Mouse (Mus musculus) frontal cortex, postnatal 25 days (tissue): ENCODE measurements around the gene 4632433K11Rik.
A peak's percentile ranks its signal among the peaks of the same experiment; 100 is the strongest.

Experiments used
- DNase-seq, 2 experiments: peaks; one replicate each; pipeline ENCODE4 v3.0.0; 2022; ENCODE audit warnings: low spot score in 2 of 2

The 4632433K11Rik gene

DNA sequence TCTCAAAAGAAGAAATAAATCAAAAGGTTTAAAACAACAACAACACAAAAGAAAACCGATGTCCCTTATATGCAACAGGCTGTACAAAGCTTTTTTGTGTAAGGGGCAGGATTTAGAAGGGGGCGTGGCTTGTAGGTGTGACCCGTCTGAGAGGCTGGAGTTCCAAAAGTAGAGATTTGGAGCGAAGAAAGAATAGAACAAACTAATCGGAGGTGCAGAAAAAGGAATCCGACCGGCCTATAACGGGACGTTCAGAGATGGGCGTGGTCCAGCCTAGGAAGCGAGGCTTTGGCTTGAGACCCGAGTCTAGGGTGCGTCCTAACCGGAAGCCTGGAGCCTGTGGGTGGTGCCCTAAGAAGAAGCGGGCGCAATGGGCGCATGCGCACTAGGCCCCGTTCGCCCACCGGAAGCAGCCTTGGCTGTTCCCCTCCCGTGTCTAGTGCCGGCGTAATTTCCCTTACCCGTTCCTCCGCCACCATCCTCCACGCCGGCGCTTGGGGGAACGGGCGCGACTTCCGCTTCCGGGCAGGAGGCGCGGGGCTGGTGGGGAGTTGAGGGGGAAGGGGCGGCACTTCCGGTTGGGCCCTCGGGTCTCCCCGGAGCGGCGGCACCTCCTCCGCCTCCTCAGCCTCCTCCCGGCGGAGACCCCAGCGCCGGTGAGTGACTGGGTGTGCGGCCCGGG, 13.8 kb upstream of the 4632433K11Rik start, which contains the start of the genes Zfp865 and Ccdc106:
TSS of gene Zfp865 (plus strand) at position 377 of the 682 bp plus-strand sequence.
TSS of gene Ccdc106 (plus strand) at position 554 of the 682 bp plus-strand sequence.
- DNase-seq: peak; percentile 99

GRCm38 (mm10) chr7:5020685-5021084, 13.2 kb upstream of the 4632433K11Rik start:
- no peak for DNase-seq

DNA sequence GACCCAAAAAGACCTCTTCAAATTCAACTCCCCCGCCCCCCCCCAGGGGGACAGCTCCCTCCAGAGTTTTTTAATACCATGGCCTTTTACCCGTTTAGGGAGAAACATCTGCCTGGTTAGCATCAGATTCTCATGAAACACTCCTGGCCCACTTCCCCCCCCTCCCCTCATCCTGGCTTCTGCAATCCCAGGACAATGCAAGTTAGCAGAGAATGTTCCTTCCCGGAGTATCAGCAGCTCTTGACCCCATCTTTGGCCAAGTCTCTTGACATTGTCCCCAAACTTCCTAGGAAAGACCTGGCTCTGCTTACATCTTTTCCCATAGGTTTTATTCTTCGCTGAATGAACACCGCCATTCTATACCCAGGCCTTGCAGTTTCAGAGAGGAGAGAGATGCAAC, 12.7 kb upstream of the 4632433K11Rik start:
- no peak for DNase-seq

GRCm38 (mm10) chr7:5029543-5029942, 4.4 kb upstream of the 4632433K11Rik start:
- no peak for DNase-seq

DNA sequence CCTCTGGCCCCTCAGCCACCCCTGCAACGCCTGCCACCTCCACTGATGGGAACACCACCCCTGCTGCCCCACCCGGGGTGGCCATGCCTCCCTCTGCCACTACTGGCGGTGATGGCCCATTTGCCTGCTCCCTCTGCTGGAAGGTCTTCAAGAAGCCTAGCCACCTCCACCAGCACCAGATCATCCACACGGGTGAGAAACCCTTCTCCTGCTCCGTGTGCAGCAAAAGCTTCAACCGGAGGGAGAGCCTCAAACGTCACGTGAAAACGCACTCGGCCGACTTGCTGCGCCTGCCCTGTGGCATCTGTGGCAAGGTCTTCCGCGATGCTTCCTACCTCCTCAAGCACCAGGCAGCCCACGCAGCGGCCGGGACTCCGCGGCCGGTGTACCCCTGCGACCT, 4.0 kb upstream of the 4632433K11Rik start:
- DNase-seq: no peak

- no peak for DNase-seq
Observed at GRCm38 (mm10) chr7:5030554-5031275, 3.2 kb upstream of the 4632433K11Rik start.

GRCm38 (mm10) chr7:5031496-5031895, 2.4 kb upstream of the 4632433K11Rik start:
- DNase-seq: no peak

GRCm38 (mm10) chr7:5035628-5036027, 1.7 kb downstream of the 4632433K11Rik start:
- no peak for DNase-seq

DNA sequence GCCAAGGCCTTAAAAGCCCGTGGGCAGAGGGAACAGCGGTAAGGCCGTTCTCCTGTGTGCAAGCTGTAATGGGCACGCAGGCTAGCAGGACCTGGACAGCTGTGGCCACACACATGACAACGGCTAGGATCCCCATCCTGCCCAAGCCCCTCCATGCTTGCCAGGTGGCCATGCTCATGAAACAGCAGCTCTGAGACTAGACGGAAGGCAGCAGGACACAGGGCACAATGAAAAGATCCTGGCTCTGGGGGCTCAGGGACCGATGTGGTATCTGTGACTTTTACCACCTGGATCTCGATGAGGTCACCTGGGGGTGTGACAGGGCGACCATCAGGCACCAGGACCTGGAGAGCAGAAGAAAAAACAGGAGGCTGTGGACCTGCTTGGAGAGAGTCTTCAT, 2.2 kb downstream of the 4632433K11Rik start:
- no peak for DNase-seq

DNA sequence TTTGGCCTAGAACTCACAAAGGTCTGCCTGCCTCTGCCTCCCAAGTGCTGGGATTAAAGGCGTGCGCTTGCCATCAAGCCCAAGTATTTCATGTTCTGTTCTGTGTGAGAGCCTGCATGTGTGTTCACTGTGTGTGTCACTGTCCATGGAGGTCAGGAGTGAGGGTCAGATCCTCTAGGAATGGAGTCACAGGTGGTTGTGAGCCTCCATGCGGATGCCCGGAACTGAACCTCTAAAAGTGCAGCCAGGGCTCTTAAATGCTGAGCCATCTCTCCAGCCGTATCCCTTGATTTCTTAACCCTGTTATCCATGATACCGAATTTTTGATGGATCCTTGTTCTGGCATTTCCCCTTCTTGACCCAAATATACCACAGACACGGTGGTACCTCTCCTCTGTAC, 3.1 kb downstream of the 4632433K11Rik start:
- no peak for DNase-seq

GRCm38 (mm10) chr7:5037467-5037866, 3.5 kb downstream of the 4632433K11Rik start:
- no peak for DNase-seq

- DNase-seq: peak; percentile 86 to 87
Observed at GRCm38 (mm10) chr7:5038109-5038732, 4.3 kb downstream of the 4632433K11Rik start, which contains the start of gene Zfp784. TSS of gene Zfp784 (minus strand) at chr7:5038446.

- DNase-seq: no peak
Observed at GRCm38 (mm10) chr7:5038940-5039339, 5.0 kb downstream of the 4632433K11Rik start.

DNA sequence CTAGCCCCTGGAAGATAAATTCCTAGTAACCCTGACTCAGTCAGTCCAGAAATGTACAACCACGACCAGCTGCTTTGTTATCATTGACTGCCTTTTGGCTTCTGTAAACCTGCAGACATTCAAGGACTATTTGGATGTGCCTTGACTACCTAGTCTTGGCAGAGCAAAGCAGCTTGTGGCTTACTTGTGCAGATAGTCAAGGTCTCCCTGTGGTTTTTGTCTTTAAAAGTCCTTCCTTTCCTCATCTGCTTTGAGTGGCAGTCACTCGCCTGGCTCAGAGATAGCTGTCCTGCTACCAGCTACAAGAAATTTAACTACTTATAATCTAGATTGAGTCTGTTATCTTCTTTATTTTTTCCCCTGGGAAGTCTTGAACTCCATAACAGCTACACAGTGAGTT, 11.1 kb downstream of the 4632433K11Rik start:
- no peak for DNase-seq

GRCm38 (mm10) chr7:5046112-5046511, 12.2 kb downstream of the 4632433K11Rik start:
- DNase-seq: no peak

- DNase-seq: no peak
Observed at GRCm38 (mm10) chr7:5047313-5047712, 13.4 kb downstream of the 4632433K11Rik start.

DNA sequence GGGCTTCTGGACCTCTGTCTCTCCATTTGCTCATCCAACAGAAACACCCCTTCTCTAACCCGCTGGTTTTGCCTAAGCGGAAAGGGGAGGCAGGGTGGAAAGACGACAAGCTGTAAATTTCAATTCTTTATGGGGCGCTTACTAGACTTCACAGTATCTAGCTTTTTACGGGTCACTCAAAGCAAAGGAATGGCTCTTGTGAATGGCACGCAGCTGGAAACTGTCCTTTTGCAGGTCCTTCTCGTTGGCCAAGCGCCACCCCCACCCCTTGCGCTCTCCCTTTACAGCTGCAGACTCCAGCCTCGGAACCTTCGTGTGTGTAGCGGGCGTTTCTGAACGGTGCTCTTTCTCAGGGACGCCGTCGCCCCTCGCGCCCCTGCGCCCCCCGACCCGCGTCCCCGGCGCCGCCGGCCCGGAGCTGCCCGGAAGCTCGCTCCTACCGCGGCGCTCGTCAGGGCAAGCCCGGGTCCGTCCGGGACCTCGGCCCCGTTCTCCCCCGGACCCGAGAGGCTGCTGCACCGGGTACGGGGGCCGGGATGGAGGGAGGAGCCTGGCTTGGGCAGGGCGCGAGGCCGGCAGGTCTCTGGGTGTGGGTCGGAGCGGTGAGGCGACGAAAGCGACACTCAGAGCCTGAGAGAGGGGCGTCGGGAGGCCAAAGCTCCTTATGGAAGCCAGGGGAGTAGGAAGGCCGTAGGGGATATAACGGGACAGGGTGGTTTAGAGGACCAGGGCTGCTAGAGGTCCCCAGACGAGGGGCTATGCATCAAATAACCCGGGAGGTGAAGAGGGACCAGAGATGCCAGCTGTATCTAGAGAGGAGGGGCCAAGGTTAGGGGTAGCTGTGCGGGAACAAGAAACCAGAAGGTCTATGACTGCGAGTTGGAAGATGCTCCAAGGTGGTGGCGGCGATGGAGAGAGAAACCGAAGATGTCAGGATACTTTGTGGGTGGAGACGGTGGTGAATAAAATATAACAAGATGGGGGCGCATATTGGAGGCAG, 17.6 kb downstream of the 4632433K11Rik start, which contains the start of gene Zfp580:
TSS of gene Zfp580 (plus strand) at position 346 of the 1,000 bp plus-strand sequence.
- peak; percentile 71 to 75 for DNase-seq

DNA sequence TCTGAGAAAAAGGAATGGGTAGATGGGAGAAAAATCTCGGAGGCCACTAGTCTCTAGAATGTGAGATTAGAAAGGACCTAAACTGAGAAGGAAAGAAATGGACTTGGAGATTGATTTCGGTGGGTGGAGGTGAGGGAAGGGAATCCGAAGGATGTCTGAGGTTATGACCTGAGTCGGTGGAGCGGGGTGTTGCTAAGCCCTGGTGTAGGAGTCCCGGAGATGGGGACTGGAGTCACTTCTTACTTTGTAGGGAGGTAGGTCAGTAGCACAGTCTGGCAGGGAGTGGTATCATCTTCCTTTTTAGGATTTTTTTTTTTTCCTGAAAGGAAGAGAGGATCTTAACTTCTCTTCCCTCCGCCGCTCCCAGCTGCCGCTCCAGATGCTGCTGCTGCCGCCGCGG, 18.5 kb downstream of the 4632433K11Rik start:
- DNase-seq: no peak

- DNase-seq: no peak
Observed at GRCm38 (mm10) chr7:5052931-5053343, 19.0 kb downstream of the 4632433K11Rik start.

GRCm38 (mm10) chr7:5053456-5054179, 19.7 kb downstream of the 4632433K11Rik start:
- no peak for DNase-seq
